Mouse (Mus musculus) hindbrain, embryonic 13.5 days (tissue): ENCODE data around the gene Gm20388. TPM values are rescaled to one million over a fixed set of nuclear protein-coding genes. Genes with fewer than 3 reads are reported as not detected.
A peak's percentile ranks its signal among the peaks of the same experiment; 100 is the strongest.

Experiments
- ATAC-seq: fragments of 200-750 bp; cut with Nextera tagmentation; 2 replicates; pipeline ENCODE4 v1.8.0; 2017; ENCODE audit warnings: moderate TSS enrichment; ENCODE audit not compliant: low FRiP score
- H3K27ac ChIP-seq: fragments of 300-500 bp; sonication (generic); 2 replicates; pipeline ENCODE4 v1.5.1; 2015; ENCODE audit warnings: inconsistent platforms, mild to moderate bottlenecking, moderate library complexity
- H3K27me3 ChIP-seq: fragments of 300-500 bp; sonication (generic); 2 replicates; pipeline ENCODE4 v1.6.1; 2015; ENCODE audit warnings: mild to moderate bottlenecking, inconsistent platforms
- H3K36me3 ChIP-seq: fragments of 300-500 bp; sonication (generic); 2 replicates; pipeline ENCODE4 v1.6.1; 2015; ENCODE audit warnings: mild to moderate bottlenecking, inconsistent platforms
- H3K4me1 ChIP-seq: fragments of 300-500 bp; sonication (generic); replicated peaks from 2 replicates; pipeline ENCODE4 v1.6.1; 2015; ENCODE audit warnings: inconsistent platforms
- H3K4me2 ChIP-seq: fragments of 300-500 bp; sonication (generic); 2 replicates; pipeline ENCODE4 v1.6.1; 2015; ENCODE audit warnings: inconsistent platforms, mild to moderate bottlenecking, moderate library complexity
- H3K4me3 ChIP-seq: fragments of 300-500 bp; sonication (generic); 2 replicates; pipeline ENCODE4 v1.5.1; 2015; ENCODE audit warnings: mild to moderate bottlenecking, inconsistent platforms
- H3K9ac ChIP-seq: fragments of 300-500 bp; sonication (generic); 2 replicates; pipeline ENCODE4 v1.6.1; 2015; ENCODE audit warnings: mild to moderate bottlenecking, inconsistent platforms
- H3K9me3 ChIP-seq: fragments of 300-500 bp; sonication (generic); 2 replicates; pipeline ENCODE4 v1.6.1; 2016; ENCODE audit warnings: inconsistent platforms
- WGBS: fragments of 180-500 bp; shearing (Covaris S2); methylation state at CpG from one replicate; pipeline ENCODE4 v1.1.7; 2015; 5-methylcytosine and 5-hydroxymethylcytosine counted together
- polyA plus RNA-seq: library from polyadenylated mRNA; unstranded; fragments of >200 nt; fragmentation: Nextera tagmentation; extraction: Ambion mirVana; gene quantifications from 2 replicates; pipeline ENCODE4 v1.2.1, GENCODE M21; 2015

Gm20388 gene
- polyA plus RNA-seq, 1 experiment from 2014 or later: 1.9 TPM

- ATAC-seq: no peak
- no peaks in the 10 kb centered on the region for H3K9me3 ChIP-seq
- H3K27me3 ChIP-seq: peaks cover 31% of the 10 kb centered on the region
- no peak overlapping the region for H3K4me2 ChIP-seq
- WGBS: 40% methylated on average over 8 of the region's 8 CpGs
- no peak overlapping the region for H3K4me3 ChIP-seq
- peaks cover 7% of the 10 kb centered on the region; the same call in 1 of the 2 replicates for H3K4me1 ChIP-seq
- no peak overlapping the region for H3K9ac ChIP-seq
- no peak overlapping the region for H3K27ac ChIP-seq
- H3K36me3 ChIP-seq: no peaks in the 10 kb centered on the region
Measured at GRCm38 (mm10) chr8:121148573-121149083, 1238.0 kb downstream of the Gm20388 start.

- no peak overlapping the region for H3K4me2 ChIP-seq
- H3K9ac ChIP-seq: no peak overlapping the region
- H3K36me3 ChIP-seq: no peaks in the 10 kb centered on the region
- H3K4me1 ChIP-seq: peaks cover 7% of the 10 kb centered on the region; the same call in 1 of the 2 replicates
- H3K9me3 ChIP-seq: no peaks in the 10 kb centered on the region
- ATAC-seq: no peak
- H3K27ac ChIP-seq: no peak overlapping the region
- peaks cover 18% of the 10 kb centered on the region; the same call in 1 of the 2 replicates for H3K27me3 ChIP-seq
- no peak overlapping the region for H3K4me3 ChIP-seq
- WGBS: 70% methylated on average over 12 of the region's 12 CpGs
Measured at GRCm38 (mm10) chr8:121152394-121152793, 1241.8 kb downstream of the Gm20388 start.

- H3K36me3 ChIP-seq: no peaks in the 10 kb centered on the region
- no peak overlapping the region for H3K4me3 ChIP-seq
- H3K4me1 ChIP-seq: no peaks in the 10 kb centered on the region
- no peak overlapping the region for H3K9ac ChIP-seq
- no peak overlapping the region for H3K27ac ChIP-seq
- H3K27me3 ChIP-seq: peaks cover 19% of the 10 kb centered on the region
- no peak overlapping the region for H3K4me2 ChIP-seq
- ATAC-seq: no peak
- no peaks in the 10 kb centered on the region for H3K9me3 ChIP-seq
- 90% methylated on average over 7 of the region's 7 CpGs for WGBS
Measured at GRCm38 (mm10) chr8:121156990-121157491, 1246.4 kb downstream of the Gm20388 start.

GRCm38 (mm10) chr8:121158812-121159211 is 1248.2 kb downstream of the Gm20388 start:
- no peak overlapping the region for H3K9ac ChIP-seq
- no peaks in the 10 kb centered on the region for H3K9me3 ChIP-seq
- WGBS: 79% methylated on average over 13 of the region's 13 CpGs
- H3K4me2 ChIP-seq: no peak overlapping the region
- H3K36me3 ChIP-seq: no peaks in the 10 kb centered on the region
- no peak overlapping the region for H3K27ac ChIP-seq
- no peak overlapping the region for H3K4me3 ChIP-seq
- H3K27me3 ChIP-seq: peaks cover 17% of the 10 kb centered on the region
- ATAC-seq: no peak
- H3K4me1 ChIP-seq: peaks cover 2% of the 10 kb centered on the region; the same call in 1 of the 2 replicates

GRCm38 (mm10) chr8:121161437-121161836 is 1250.8 kb downstream of the Gm20388 start:
- H3K36me3 ChIP-seq: no peaks in the 10 kb centered on the region
- peaks cover 10% of the 10 kb centered on the region; the same call in 1 of the 2 replicates for H3K4me1 ChIP-seq
- 92% methylated on average over 5 of the region's 5 CpGs for WGBS
- H3K27me3 ChIP-seq: peaks cover 23% of the 10 kb centered on the region
- H3K27ac ChIP-seq: no peak overlapping the region
- no peak overlapping the region for H3K4me3 ChIP-seq
- no peak overlapping the region for H3K4me2 ChIP-seq
- no peak overlapping the region for H3K9ac ChIP-seq
- no peak for ATAC-seq
- H3K9me3 ChIP-seq: no peaks in the 10 kb centered on the region

GRCm38 (mm10) chr8:121162413-121162812 is 1251.8 kb downstream of the Gm20388 start:
- Histone ChIP-seq H3K27ac (no peak overlapping the region), H3K27me3 (peaks cover 23% of the 10 kb centered on the region), H3K36me3 (no peaks in the 10 kb centered on the region), H3K4me2 (no peak overlapping the region), H3K4me3 (no peak overlapping the region), H3K9ac (no peak overlapping the region), H3K4me1 (peaks cover 10% of the 10 kb centered on the region; the same call in 1 of the 2 replicates), H3K9me3 (no peaks in the 10 kb centered on the region)
- 81% methylated on average over 4 of the region's 4 CpGs for WGBS
- no peak for ATAC-seq

GRCm38 (mm10) chr8:121162906-121163695 is 1252.5 kb downstream of the Gm20388 start:
- Histone ChIP-seq H3K27ac (no peak overlapping the region), H3K36me3 (no peaks in the 10 kb centered on the region), H3K9me3 (no peaks in the 10 kb centered on the region), H3K27me3 (peaks cover 26% of the 10 kb centered on the region), H3K9ac (no peak overlapping the region), H3K4me3 (no peak overlapping the region), H3K4me1 (peaks cover 10% of the 10 kb centered on the region; the same call in 1 of the 2 replicates), H3K4me2 (no peak overlapping the region)
- WGBS: 78% methylated on average over 11 of the region's 11 CpGs
- ATAC-seq: no peak

- Histone ChIP-seq H3K27me3 (peaks cover 24% of the 10 kb centered on the region; the same call in 1 of the 2 replicates), H3K4me1 (peaks cover 10% of the 10 kb centered on the region; the same call in 1 of the 2 replicates), H3K27ac (no peak overlapping the region), H3K9me3 (no peaks in the 10 kb centered on the region), H3K9ac (no peak overlapping the region), H3K4me3 (no peak overlapping the region), H3K4me2 (no peak overlapping the region), H3K36me3 (no peaks in the 10 kb centered on the region)
- WGBS: 40% methylated on average over 8 of the region's 8 CpGs
- no peak for ATAC-seq
Measured at GRCm38 (mm10) chr8:121164017-121164469, 1253.4 kb downstream of the Gm20388 start.

GRCm38 (mm10) chr8:121168033-121168432 is 1257.4 kb downstream of the Gm20388 start:
- WGBS: 72% methylated on average over 5 of the region's 5 CpGs
- Histone ChIP-seq H3K9me3 (no peaks in the 10 kb centered on the region), H3K4me1 (peaks cover 27% of the 10 kb centered on the region), H3K36me3 (no peaks in the 10 kb centered on the region), H3K9ac (no peak overlapping the region), H3K4me3 (no peak overlapping the region), H3K27ac (no peak overlapping the region), H3K27me3 (0 out of 2 replicates have a peak, but pooled peaks cover 13% of the 10 kb centered on the region), H3K4me2 (no peak overlapping the region)
- ATAC-seq: no peak

GRCm38 (mm10) chr8:121170116-121170515 is 1259.5 kb downstream of the Gm20388 start:
- H3K4me3 ChIP-seq: no peak overlapping the region
- H3K27ac ChIP-seq: no peak overlapping the region
- no peaks in the 10 kb centered on the region for H3K9me3 ChIP-seq
- 0 out of 2 replicates have a peak, but pooled peaks cover 12% of the 10 kb centered on the region for H3K27me3 ChIP-seq
- no peaks in the 10 kb centered on the region for H3K36me3 ChIP-seq
- H3K4me1 ChIP-seq: peaks cover 23% of the 10 kb centered on the region
- ATAC-seq: no peak
- H3K4me2 ChIP-seq: no peak overlapping the region
- 55% methylated on average over 7 of the region's 7 CpGs for WGBS
- peak overlapping the region; percentile 43; the same call in 1 of the 2 replicates for H3K9ac ChIP-seq

- Histone ChIP-seq H3K27me3 (0 out of 2 replicates have a peak, but pooled peaks cover 10% of the 10 kb centered on the region), H3K36me3 (no peaks in the 10 kb centered on the region), H3K4me1 (peaks cover 30% of the 10 kb centered on the region), H3K9ac (0 out of 2 replicates have a peak overlapping the region, but pooled peaks have one; percentile 43), H3K9me3 (no peaks in the 10 kb centered on the region), H3K27ac (no peak overlapping the region), H3K4me3 (no peak overlapping the region), H3K4me2 (no peak overlapping the region)
- WGBS: 68% methylated on average over 27 of the region's 27 CpGs
- ATAC-seq: no peak
Measured at GRCm38 (mm10) chr8:121170626-121171552, 1260.2 kb downstream of the Gm20388 start.
